Mouse (Mus musculus): ENCODE results near the gene Prcd. TPM values are rescaled to one million over a fixed set of nuclear protein-coding genes. Genes with fewer than 3 reads are reported as not detected.
"Not testable (repeated sequence)": the region's sequence is repeated elsewhere in the genome, so short reads cannot be mapped to it uniquely, and the experiment has no call there.

Prcd gene
- polyA plus RNA-seq, 2 experiments from 2014 or later, result not detected

DNA sequence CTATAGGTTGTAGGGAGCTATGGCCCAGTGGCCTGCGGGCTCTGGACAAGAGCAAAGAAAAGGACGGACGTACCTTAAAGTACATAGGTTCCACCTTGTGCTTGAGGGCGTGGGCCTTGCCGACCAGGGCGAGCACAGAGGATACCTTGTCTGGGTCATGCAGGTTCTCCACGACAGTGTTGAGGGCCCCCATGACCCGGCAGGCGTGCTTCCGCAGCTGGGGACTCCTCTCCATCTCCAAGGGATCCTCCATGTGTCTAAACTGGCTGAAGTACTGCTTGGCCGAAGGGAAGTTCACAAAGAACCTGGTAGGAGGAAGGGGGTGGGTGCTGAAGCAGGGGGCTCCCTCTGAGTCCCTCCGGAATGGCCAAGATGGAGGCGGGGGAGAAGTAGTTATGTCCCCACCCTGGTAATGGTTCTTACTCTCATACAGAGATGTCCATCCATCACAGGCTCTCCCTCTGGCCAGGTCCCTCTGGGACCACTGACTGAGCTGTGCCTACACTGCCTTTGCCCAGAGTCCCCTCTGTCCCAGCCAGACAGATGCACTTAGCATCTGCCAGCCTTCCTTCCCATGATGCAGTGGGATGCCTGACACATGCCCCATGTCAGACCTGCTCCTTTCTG is 3.5 kb upstream of the Prcd start:
- no peak for ATAC-seq

DNA sequence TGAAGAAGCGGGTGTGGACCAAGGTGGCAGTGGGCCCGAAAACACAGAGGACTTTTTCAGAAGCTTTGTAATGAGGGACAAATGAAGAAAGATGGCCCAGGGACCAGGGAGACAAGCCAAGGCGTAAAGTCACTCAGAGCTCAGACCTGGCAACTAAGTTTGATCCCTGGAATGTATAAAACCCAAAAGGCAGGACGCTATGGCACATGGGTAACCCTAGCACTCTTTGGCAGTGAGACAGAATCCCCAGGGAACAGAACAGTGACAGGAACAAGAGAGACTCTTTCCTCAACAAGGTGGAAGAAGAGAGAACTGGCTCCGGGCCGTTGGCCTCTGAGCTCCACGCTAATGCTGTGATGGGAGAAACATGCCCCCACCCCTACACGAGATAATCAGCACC is 2.5 kb upstream of the Prcd start:
- no peak for ATAC-seq

DNA sequence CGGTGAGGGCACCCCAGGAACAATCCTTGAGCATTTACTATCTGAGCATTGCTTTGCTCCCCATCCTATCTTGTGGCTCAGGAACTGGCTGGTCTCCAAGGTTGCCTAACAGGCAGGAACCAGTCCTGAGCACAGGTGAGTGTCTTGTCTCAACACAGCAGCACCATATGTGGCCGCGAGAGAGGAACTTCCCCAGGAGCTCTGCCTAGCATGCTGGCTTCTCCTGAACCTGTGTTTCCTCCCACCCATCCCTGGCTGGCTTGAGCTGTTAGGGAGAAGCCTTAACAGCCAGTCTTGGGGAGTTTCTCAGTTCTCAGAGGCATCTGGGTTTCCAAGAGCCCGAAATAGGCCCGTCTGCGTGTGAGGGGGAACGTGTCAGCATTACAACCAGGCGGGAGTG is 2.0 kb upstream of the Prcd start:
- no peak for ATAC-seq

DNA sequence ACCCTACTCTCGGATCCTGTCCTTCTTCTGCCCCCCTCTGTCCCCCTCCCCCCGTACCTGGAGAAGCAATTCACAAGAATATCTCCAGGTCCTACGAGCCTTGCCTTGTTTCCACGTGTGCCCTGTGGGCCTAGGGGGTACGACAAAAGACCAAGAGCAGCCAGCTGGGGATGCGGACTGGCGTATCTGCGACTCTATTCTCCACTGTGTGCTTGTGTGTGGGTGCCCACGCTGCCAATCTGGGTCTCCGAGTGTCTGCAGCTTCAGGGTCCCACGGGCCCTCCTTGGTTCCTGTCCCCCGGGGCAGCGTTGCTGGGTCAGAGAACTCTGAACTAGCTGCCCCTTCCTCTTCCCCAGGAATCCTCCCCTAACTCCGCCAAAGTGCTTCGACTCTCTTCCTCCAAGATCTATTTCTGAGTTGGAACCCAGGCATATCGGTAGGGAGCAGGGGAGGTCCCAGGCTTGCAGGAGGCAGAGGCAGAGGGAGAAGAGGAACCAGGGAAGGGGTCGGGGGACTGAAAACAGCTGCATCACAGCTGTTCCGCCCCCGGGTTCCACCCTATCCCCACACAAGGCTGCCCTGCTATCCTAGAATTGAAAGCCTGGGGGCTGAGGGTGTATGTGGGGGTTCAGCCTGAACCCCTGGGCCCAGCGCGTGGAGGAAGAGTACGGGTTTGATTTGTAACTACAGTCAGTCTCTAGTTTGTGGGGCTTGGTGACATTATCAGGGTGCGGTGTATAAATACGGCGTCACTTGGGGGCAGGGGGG is 820 bp upstream of the Prcd start:
- ATAC-seq, result no peak

DNA sequence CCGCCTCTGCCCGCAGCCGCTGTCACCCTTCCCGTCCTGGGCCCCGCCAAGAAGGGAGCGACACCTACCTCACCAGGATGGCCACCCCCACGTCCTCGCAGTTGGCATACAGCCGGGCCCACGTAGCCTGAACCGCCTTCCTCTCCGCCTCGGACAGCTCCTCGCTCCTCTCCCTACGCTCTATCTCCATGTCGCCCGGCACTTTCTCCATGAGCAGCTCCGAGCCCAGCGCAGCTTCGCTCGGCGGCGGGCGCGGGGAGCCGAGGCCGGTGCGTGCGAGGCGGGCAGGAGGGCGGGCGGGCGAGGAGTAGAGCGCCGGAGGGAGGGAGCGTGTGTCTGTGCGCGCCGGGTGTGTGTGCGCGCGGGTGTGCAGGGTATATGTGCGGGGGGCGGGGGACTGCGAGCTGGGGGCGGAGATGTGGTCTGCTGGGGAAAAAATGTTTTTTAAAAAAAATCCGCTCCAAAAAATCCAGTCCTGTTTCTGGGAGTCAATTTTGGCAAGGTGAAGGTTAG is 431 bp downstream of the Prcd start:
- no peak for ATAC-seq

DNA sequence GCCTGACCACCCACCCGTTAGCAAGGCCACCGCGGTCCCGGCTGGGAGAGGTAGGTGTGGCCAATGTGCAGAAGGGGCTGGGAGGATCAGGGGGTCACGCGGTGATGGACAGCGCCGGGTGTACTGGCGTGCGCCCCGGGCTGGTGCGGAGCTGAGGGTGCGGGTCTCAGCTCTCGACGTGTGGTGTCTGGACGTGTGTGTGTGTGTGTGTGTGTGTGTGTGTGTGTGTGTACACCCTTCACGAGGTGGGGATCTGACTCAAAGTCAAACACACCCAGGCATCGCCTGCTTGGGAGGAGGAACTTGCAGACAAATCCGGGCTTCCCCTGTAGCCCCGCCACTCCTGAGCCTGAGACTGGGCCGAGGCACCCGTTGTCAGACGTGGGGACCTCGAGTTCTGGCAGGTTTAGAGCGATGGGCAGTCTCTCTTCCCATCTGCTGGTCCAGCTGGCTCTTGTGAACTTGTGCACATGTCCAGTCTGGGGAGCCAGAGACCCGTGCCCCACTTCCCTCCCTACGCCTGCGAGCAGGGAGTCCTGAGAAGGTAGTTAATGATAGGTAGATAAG is 1.0 kb downstream of the Prcd start, which contains the start of gene Cygb:
TSS of gene Cygb (minus strand) at position 59 of the 567 bp plus-strand sequence.
- ATAC-seq, result no peak

DNA sequence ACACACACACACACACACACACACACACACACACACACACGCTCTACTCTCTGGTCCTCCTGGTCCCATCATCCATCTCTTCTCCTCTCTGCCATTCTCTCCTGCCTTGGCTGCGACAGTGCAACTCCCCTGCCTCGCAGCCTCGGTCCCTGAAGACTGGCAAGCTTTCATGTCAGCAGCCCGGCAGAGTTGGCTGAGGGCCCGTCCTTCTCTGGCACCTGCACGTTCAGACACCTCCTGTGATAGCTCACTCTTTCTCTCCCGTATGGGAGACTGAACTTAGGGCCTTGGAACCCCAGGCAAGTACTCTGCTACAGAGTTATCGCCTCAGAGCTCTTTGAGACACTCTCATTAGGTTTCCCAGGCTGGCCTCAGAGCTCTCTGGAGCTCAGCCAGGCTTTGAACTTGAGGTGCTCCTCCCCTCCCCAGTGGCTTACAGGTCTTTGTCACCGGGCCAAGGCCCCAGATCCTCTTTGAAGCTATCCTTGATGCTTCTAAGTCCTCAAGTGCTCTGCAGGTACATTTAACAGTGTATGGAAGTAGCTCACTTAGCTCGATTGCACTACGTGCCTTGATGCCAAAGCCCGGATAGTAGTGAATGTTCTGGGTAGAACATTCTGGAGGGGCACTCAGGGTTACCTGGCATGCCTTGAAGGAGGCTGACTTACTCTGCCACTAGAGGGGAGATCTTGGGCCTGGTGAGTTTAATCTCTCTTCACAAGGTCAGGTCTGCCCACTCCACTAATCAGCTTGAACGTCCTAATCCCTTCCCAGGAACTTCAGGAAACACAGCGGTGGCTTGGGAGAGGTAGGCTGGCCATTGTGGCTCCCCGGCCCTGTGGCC is 3.2 kb downstream of the Prcd start:
- ATAC-seq, result no peak

DNA sequence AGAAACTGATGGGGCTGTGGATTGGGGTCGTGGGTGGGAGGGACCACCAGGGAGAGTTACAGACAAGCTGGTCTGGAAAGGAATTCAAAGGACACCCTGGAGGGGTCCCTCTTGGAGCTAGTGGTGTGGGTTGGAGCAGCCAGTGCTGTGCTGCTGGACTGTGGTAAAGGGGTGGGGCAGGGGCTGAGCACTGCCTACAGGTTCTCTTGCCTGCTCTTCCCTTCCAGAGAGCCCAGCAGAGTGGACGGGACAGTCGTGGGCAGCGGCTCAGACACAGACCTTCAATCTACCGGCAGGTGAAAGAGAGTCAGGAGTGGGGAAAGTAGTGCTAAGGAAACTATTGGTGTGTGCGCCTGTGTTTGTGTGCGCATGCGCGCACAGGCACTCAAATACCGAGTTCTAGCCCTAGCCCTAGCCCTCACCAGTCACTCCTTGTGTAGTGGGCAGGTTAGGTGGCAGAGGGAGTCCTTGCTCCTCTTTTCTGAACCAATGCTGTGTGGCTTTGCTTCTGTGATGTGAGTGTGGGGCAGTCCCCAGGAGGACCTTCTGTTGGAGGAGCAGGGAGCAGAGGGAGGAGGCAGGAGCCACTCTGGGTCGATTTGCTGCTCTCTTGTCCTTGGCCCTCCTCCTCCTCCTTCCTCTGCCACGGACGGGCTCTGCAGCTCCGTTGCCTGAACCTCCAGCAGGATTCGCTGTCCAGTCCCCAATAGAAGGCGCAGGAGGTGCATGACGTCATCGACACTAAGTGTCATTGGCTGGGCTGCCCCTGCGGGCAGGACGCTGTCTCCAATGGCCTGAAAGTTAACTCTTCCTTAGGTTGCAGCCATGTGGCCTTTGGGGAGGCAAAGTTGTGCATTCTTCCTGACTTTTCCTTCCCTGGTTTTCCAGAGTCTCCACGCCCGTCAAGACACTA is 4.2 kb downstream of the Prcd start:
- ATAC-seq, result no peak

DNA sequence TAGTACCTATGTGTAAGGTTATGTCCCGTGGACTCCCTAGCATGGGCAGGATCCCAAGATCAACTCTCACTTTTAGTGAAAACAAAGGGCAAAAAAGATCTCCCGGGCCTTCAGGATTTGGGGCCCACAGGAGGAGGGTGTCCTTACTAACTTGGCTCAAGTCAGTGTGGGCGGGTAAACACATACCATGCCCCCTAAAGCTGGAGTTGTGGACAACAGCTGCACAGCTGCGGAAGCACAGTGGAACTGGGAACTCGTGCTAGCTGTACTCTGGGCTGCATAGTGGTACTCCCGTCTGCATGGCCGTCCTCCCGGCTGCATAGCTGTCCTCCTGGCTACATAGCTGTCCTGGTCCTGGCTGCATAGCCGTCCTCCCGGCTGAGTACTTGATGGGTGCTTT is 4.9 kb downstream of the Prcd start:
- ATAC-seq, result no peak

DNA sequence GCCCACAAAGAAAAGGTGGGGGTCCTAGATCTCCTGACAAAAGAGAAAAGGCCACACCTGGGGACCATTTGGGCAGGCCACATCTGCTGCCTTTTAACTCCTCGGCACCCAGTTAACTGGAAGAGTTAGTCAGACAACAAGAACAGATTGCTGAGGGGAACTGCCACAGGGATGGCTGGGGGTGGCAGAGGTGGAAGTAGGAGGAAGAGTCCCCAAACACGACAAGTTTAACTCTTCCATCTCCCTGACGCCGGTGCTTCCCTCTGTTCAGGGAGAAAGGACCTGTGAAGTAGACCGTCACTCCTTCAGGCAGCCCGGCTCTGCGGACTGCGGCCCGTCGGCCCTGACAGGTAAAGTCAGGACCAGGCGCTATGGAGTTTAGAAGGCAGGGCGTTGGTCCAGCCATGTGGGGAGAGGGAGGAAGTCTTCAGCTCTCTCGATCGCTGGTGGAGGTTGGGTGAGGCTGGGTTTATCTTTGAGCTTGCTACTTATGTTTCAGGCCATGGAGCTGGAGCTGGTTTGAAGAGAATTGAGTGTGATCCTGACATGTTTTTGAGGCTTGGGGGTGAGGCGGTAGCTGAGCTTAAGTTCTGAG is 5.8 kb downstream of the Prcd start:
- no peak for ATAC-seq

DNA sequence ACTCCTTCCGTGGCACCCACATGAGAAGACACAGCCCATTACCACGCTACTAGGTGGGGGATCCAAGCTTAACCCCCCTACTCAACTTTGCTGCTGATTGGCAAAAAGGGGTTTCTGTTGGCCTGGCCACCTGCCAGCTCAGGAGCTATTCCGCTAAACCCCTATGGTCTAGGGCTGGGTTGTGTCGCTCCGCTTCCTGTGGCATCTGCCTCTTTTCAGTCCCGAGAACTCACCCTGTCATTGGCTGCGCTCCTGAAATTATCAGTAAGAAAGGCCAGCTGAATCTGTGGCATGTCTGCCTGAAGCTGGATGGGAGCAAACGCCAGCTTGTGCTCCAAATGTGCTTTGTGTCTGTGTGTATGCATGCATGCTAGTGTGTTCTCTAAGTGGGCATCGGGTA is 6.8 kb downstream of the Prcd start:
- ATAC-seq, result no peak

DNA sequence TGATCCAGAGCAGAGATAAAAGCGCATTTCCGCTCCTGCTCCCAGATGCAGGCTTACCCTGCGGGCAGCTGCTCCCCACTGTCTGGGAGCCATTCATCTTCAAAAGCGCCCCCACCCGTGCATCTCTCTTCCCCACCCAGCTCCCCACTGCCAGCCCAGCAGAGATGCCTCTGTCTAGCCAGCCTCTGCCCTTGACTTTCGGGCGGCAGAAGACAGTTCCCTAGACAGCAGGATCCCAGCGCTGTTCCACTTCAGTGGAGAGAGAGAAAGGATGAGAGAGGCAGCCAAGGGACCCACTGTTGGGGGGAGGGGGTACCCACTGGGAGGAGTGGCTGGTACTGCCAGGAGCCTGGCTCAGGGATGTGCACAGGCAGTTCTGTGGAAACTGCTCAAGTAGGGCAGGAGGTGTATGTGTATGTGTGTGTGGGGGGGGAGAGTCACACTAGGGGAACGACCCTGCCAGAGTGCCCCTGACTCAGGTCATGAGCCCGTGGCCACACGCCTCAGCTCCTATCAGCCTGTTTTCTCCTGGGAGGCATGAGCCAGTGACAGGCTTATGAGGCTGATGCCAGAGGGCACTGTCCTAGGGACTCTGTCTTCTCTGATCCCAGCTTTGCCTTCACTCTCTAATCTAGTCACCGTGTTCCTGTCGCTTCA is 8.1 kb downstream of the Prcd start:
- no peak for ATAC-seq

DNA sequence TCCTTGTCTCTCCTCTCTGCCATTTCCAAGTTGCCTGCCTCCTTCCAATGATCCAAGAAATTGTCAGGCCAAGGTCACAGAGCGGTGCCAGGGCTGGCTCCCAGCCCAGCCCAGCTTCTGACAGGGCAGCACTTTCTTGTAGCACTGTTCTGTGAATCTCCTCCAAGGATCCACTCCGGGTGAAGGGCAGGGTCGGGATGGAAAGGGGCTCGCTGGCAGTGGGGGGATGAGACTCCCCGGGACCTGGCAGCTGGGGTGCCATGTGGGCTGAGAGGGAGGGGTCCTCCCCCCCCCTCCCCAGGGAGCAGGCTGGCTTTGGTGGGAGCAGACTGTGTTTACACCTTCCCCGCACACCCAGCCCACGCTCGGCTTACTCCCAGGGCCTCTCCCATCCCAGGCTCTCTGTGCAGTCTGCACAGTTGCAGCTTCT is 8.6 kb downstream of the Prcd start:
- no peak for ATAC-seq

DNA sequence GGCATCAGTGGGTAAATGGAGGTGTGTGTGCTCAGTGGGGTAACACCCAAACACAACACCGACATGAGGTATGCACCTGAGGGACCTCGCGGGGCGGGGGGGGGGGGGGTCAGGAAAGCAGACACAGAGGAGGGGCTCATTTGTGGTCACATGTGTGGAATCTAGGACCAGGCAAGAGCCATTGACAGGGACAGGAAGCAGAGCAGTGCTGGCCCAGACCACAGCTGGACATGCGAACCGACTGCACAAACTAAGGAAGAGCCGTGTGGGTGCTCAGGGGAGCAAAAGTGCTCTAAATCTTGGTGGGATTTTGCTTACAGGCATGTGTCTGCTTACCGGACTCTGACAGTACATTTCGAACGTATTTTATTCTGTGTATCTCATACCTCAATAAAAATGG is 12.0 kb downstream of the Prcd start:
- no peak for ATAC-seq

DNA sequence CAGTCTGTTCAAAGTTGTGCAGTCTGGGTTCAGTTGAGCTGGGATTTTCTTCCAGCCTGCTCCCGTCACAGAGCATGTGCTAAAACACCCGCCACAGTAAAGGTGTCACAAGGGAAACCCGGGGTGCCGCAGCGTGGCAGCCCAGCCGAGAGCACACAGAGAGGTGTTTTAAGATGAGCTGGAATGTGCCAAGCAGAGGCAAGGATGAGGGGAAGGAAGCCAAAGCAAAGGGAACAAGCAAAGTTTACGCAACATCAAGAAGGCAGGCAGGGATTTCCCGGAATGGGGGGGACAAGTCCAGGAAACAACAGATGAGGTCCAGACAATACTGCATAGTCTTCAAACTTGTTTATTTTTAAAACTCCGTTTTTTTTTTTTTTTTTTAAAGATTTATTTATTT is 13.2 kb downstream of the Prcd start:
- no peak for ATAC-seq

DNA sequence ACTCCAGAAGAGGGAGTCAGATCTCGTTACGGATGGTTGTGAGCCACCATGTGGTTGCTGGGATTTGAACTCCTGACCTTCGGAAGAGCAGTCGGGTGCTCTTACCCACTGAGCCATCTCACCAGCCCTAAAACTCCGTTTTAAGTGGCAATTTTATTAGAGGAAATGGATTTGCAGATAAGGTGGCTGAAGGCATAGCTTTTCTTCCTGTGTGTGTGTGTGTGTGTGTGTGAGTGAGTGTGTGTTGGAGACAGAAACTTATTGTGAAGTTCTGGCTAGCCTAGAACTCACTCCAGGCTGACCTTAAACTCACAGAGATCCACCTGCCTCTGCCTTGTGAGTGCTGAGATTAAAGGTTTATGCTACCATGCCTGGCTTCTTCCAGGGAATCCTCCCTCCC is 13.7 kb downstream of the Prcd start:
- not testable (repeated sequence) for ATAC-seq

DNA sequence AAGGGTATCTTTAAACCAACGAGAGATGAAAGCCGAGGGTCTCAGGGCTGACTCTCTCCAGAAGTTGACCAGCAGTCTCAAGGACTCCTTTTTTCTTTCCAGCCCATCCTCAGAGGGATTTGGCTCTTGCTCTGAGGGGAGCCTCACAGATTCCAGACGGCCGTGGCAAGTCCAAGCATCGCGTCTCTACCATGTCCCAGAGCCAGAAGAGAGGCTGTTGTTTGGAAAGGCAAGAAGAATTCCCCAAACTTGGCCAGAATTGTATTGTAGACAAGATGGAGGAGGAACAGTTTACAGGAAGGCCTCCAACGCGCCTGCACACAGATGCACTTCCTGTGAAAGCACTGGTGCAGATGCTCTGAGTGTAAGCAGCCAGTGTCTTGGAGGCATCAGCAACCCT is 14.6 kb downstream of the Prcd start:
- ATAC-seq, result no peak

DNA sequence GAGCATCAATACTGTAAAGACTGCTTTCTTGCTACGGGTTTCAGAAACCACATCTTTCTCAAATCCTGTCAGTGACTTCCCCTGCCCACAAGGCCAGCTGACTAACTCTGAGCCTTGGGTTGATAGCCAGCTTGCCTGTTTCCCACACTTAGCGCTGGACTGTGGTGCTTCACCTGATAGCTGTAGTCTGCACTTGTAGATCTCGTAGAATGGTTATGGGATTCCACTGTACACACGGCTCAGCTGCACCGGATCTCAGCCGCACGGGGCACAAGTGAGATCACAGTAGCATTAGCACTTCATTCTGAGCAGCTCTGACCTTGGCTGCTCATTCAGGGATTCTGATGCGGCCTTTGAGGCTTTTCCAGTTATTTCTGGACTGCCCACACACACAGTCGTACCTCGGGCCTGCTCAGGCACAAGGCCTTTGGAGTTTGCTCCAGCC is 15.1 kb downstream of the Prcd start:
- no peak for ATAC-seq

DNA sequence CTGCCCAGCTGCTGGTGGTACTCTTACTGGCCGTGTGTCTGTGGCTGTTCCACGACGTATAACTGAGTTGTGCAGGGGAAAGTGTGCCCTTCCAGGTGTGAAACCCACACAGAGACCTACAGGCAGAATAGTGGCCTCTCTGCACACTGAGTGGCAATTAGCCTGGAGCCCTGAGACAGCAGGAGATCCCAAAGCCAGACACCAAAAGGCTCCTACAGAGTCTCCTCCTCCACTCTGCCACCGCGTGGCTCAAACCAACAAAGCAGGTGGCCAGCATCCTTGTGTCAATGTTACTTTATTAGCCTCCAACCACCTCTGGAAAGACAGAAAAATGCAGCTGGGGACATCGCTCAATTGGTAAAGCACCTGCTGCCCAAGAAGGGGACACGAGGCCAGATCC is 15.5 kb downstream of the Prcd start:
- no peak for ATAC-seq

DNA sequence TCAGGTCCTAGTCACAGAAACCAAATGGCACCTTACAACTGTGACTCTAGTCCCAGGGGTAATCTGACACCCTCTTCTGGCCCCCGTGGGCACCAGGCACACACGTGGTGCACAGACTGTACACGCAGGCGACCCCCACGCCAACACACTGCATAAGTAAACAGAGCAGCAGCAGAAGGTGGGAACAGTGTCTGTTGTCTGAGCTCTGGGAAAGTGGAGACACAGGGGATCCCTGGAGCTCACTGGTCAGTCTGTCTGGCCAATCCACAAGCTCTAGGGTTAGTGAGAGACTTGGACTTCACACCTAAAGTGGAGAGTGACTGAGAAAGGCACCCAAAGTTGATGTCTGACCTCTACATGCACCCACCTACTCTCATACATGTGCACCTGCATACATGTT is 16.0 kb downstream of the Prcd start:
- ATAC-seq, result no peak
